Mouse (Mus musculus): ENCODE data around the gene Glcci1. TPM values are rescaled to one million over a fixed set of nuclear protein-coding genes. Genes with fewer than 3 reads are reported as not detected.

The Glcci1 gene
- total and polyA plus RNA-seq, 3 experiments = 1.9 to 3.5 (median 2.4) TPM

DNA sequence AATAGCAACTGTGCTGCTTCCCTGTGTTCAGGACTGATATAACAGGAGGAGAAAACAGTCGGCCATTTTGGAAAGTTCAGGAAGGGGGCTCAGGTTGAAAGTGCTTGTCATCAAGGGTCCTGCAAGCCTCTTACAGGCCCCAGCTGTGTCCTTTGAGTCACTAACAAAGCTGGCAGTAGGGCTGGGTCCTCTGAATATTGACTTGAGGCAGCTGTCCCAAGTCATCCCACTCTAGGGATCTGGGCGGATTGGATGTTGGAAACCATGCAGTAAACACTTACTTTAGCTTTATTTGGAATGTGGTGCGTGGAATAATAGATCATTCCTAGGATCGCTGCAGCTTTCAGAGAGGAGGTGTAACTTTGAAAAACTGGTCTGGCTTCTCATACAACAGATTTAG, 34.6 kb upstream of the Glcci1 start:
- Histone ChIP-seq H3K4me1 (ENCODE audit: control insufficient read depth in 1 of 2, insufficient read depth in 2 of 2) (no peaks in the 10 kb centered on the region), H3K4me2 (ENCODE audit: insufficient read depth, low read depth, poor library complexity, severe bottlenecking) (no peak overlapping the region), H3K27ac (ENCODE audit: insufficient read depth, low read depth) (no peak overlapping the region), H3K4me3 (replicated peaks in 1 of 3; ENCODE audit: low read depth in 2 of 3, low read length in 2 of 3, poor library complexity in 1 of 3) (no peak overlapping the region), H3K36me3 (replicated peaks in 1 of 2; ENCODE audit: control insufficient read depth in 1 of 2, insufficient read depth in 1 of 2, low read length in 1 of 2) (no peaks in the 10 kb centered on the region), H3K79me2 (replicated peaks; ENCODE audit: control insufficient read depth, extremely low read depth, insufficient read depth, poor library complexity, severe bottlenecking) (no peaks in the 10 kb centered on the region), H3K9me3 (replicated peaks; ENCODE audit: low read length) (no peaks in the 10 kb centered on the region), H3K27me3 (replicated peaks) (no peaks in the 10 kb centered on the region), H3K9ac (ENCODE audit: insufficient read depth, low read depth) (no peak overlapping the region)
- dilution Hi-C loops (cut with MboI; ENCODE audit: extremely low pct_ligation_motif_present, extremely low pct_unique_long_range_greater_than_20kb, low sequenced_read_pairs) (no loop called here), in situ Hi-C loops (cut with MboI; ENCODE audit: low pct_ligation_motif_present, low pct_unique_long_range_greater_than_20kb, low sequenced_read_pairs) (no loop called here)
- TF ChIP-seq MYC (IDR thresholded peaks at IDR 0.05; ENCODE audit: low read depth, low read length) (no peak), ZC3H11A (IDR thresholded peaks at IDR 0.05; ENCODE audit: low read depth, low read length) (no peak), PAX5 (IDR thresholded peaks at IDR 0.05; ENCODE audit: low read length) (no peak)
- no peak for DNase-seq (ENCODE audit: extremely low read depth)

DNA sequence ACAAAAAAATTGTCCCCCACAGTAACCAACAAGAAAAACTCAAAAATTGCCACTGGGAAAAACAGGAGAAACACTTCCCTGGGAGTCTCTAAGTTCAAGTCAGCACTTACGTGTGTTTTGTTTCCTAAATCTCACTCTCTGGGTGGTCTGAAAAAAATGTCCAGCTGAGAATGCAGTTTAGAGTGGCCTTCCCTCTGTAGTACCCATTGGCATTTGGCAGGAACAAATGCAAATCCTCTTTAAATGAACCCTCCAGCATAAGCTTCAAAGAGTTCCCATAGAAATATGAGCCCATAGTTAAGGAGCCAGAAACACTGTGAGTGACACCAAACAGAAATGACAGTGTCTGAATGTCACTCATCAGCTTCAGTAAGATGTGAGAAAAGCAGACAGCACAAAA, 30.2 kb upstream of the Glcci1 start:
- H3K4me1 ChIP-seq (ENCODE audit: control insufficient read depth in 1 of 2, insufficient read depth in 2 of 2) = peaks cover 0 to 12% of the 10 kb centered on the region in 2 experiments; a peak in 2 of 4 replicates
- H3K4me2 ChIP-seq (ENCODE audit: insufficient read depth, low read depth, poor library complexity, severe bottlenecking) = no peak overlapping the region
- no peak for DNase-seq (ENCODE audit: extremely low read depth)
- in situ Hi-C loops (cut with MboI; ENCODE audit: low pct_ligation_motif_present, low pct_unique_long_range_greater_than_20kb, low sequenced_read_pairs) (no loop called here), dilution Hi-C loops (cut with MboI; ENCODE audit: extremely low pct_ligation_motif_present, extremely low pct_unique_long_range_greater_than_20kb, low sequenced_read_pairs) (no loop called here)
- TF ChIP-seq ZKSCAN1 (IDR thresholded peaks at IDR 0.05; ENCODE audit: borderline replicate concordance, low read depth, low read length) (no peak), BHLHE40 (IDR thresholded peaks at IDR 0.05; ENCODE audit: low read depth, low read length) (no peak), USF2 (conservative IDR thresholded peaks at IDR 0.05; ENCODE audit: low read depth, low read length) (no peak), KAT2A (IDR thresholded peaks at IDR 0.05; ENCODE audit: insufficient replicate concordance, low read length) (no peak), MAX (IDR thresholded peaks at IDR 0.05; ENCODE audit: low read length) (no peak), UBTF (IDR thresholded peaks at IDR 0.05; ENCODE audit: low read depth, low read length) (no peak), MXI1 (IDR thresholded peaks at IDR 0.05; ENCODE audit: low read depth, low read length) (no peak)
- H3K79me2 ChIP-seq (replicated peaks; ENCODE audit: control insufficient read depth, extremely low read depth, insufficient read depth, poor library complexity, severe bottlenecking) = no peaks in the 10 kb centered on the region
- no peak overlapping the region for H3K9ac ChIP-seq (ENCODE audit: insufficient read depth, low read depth)
- H3K9me3 ChIP-seq (replicated peaks; ENCODE audit: low read length) = no peaks in the 10 kb centered on the region
- H3K27ac ChIP-seq (ENCODE audit: insufficient read depth, low read depth) = no peak overlapping the region
- H3K4me3 ChIP-seq (replicated peaks in 1 of 3; ENCODE audit: low read depth in 2 of 3, low read length in 2 of 3, poor library complexity in 1 of 3) = no peak overlapping the region
- no peaks in the 10 kb centered on the region for H3K36me3 ChIP-seq (replicated peaks in 1 of 2; ENCODE audit: control insufficient read depth in 1 of 2, insufficient read depth in 1 of 2, low read length in 1 of 2)
- no peaks in the 10 kb centered on the region for H3K27me3 ChIP-seq (replicated peaks)

DNA sequence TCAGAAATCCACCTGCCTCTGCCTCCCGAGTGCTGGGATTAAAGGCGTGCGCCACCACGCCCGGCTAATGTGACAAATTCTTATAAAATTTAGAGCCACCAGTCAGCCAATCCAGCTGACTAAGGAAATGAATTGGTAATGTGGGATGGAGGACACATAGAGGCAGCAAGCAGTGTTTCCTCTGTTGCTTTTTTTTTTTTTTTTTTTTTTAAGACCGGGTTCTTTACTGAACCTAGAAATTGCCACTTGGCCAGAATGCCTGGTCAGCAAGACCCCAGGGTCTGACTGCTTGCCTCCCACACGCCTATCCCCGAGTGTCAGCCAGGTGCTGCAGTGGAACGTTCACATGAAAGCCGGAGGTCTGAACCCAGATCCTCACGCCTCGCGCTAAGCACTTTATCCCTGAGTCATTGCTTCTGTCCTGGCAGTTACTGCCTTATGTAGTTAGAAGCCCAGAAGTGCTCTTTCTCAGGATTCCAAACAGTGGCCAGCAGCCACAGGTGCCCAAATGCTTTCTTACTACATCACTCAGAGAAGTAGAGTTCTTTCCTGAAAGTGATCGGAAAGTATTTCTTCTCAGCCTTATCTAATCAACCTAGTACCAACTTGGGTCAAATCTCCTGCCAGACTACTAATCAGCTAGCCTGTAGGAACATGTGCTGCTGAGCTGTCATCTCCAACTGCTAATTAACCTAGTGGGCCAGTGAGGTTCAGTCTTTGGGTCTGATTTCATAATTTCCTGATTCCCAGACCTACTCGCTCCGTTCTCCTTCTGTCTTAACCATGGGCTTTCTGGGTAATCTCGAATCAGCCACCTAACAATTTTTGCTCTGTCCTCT, 24.7 kb upstream of the Glcci1 start:
- Histone ChIP-seq H3K4me3 (replicated peaks in 1 of 3; ENCODE audit: low read depth in 2 of 3, low read length in 2 of 3, poor library complexity in 1 of 3) (peak overlapping the region in 1 of 3 experiments; percentile 9), H3K9me3 (replicated peaks; ENCODE audit: low read length) (no peaks in the 10 kb centered on the region), H3K27me3 (replicated peaks) (no peaks in the 10 kb centered on the region), H3K79me2 (replicated peaks; ENCODE audit: control insufficient read depth, extremely low read depth, insufficient read depth, poor library complexity, severe bottlenecking) (no peaks in the 10 kb centered on the region), H3K27ac (ENCODE audit: insufficient read depth, low read depth) (peak overlapping the region; percentile 92), H3K9ac (ENCODE audit: insufficient read depth, low read depth) (peak overlapping the region; percentile 45), H3K36me3 (replicated peaks in 1 of 2; ENCODE audit: control insufficient read depth in 1 of 2, insufficient read depth in 1 of 2, low read length in 1 of 2) (no peaks in the 10 kb centered on the region), H3K4me1 (ENCODE audit: control insufficient read depth in 1 of 2, insufficient read depth in 2 of 2) (peaks cover 10 to 54% of the 10 kb centered on the region in 2 experiments), H3K4me2 (ENCODE audit: insufficient read depth, low read depth, poor library complexity, severe bottlenecking) (peak overlapping the region; percentile 48)
- no peak for TF ChIP-seq ZKSCAN1 (IDR thresholded peaks at IDR 0.05; ENCODE audit: borderline replicate concordance, low read depth, low read length)
- TF ChIP-seq ZMIZ1 (IDR thresholded peaks at IDR 0.05; ENCODE audit: low read depth, low read length) = no peak
- TF ChIP-seq TBP (conservative IDR thresholded peaks at IDR 0.05; ENCODE audit: low read depth, low read length) = 0 out of 2 replicates have a peak, but pooled peaks have one; percentile 12
- peak; percentile 19; the same call in 1 of the 2 replicates for TF ChIP-seq HCFC1 (IDR thresholded peaks at IDR 0.05; ENCODE audit: low read depth, low read length)
- TF ChIP-seq JUN (IDR thresholded peaks at IDR 0.05; ENCODE audit: insufficient read depth, low read depth, low read length) = no peak
- peak; percentile 6; the same call in 1 of the 2 replicates for TF ChIP-seq MAFK (IDR thresholded peaks at IDR 0.05; ENCODE audit: insufficient replicate concordance, low read length)
- no peak for TF ChIP-seq USF1 (IDR thresholded peaks at IDR 0.05; ENCODE audit: low read depth, low read length)
- TF ChIP-seq CHD1 (IDR thresholded peaks at IDR 0.05; ENCODE audit: low read depth, low read length) = peak; percentile 49; the same call in 1 of the 2 replicates
- no peak for TF ChIP-seq BHLHE40 (IDR thresholded peaks at IDR 0.05; ENCODE audit: low read depth, low read length)
- TF ChIP-seq ZNF384 (IDR thresholded peaks at IDR 0.05; ENCODE audit: low read depth, low read length) = peak; percentile 83
- peak; percentile 31; the same call in 1 of the 2 replicates for TF ChIP-seq MAX (IDR thresholded peaks at IDR 0.05; ENCODE audit: low read length)
- DNase-seq (ENCODE audit: extremely low read depth) = no peak
- in situ Hi-C loops (cut with MboI; ENCODE audit: low pct_ligation_motif_present, low pct_unique_long_range_greater_than_20kb, low sequenced_read_pairs) (no loop called here), dilution Hi-C loops (cut with MboI; ENCODE audit: extremely low pct_ligation_motif_present, extremely low pct_unique_long_range_greater_than_20kb, low sequenced_read_pairs) (no loop called here)
